Mouse (Mus musculus) testis, adult 2 months (tissue): ENCODE results near the gene Ppp3r2.

Experiments
- CTCF ChIP-seq: fragments of 200-500 bp; IDR thresholded peaks from 2 replicates; pipeline ENCODE4 v1.5.1; 2012; ENCODE audit warnings: low read depth, mild to moderate bottlenecking, inconsistent platforms, low read length, moderate library complexity; ENCODE audit not compliant: control insufficient read depth, insufficient read depth, insufficient replicate concordance
- POLR2A ChIP-seq: fragments of 200-500 bp; IDR thresholded peaks from 2 replicates; pipeline ENCODE4 v1.6.1; 2012; ENCODE audit warnings: low read depth, mild to moderate bottlenecking, inconsistent platforms, low read length, moderate library complexity; ENCODE audit not compliant: control insufficient read depth

GRCm38 (mm10) chr4:49723908-49724307 is 42.1 kb upstream of the Ppp3r2 start:
- TF ChIP-seq CTCF (no peak), POLR2A (no peak)
